Mouse (Mus musculus): ENCODE results near the gene Eipr1.
"Not testable (repeated sequence)": the region's sequence is repeated elsewhere in the genome, so short reads cannot be mapped to it uniquely, and the experiment has no call there.

Gene Eipr1

DNA sequence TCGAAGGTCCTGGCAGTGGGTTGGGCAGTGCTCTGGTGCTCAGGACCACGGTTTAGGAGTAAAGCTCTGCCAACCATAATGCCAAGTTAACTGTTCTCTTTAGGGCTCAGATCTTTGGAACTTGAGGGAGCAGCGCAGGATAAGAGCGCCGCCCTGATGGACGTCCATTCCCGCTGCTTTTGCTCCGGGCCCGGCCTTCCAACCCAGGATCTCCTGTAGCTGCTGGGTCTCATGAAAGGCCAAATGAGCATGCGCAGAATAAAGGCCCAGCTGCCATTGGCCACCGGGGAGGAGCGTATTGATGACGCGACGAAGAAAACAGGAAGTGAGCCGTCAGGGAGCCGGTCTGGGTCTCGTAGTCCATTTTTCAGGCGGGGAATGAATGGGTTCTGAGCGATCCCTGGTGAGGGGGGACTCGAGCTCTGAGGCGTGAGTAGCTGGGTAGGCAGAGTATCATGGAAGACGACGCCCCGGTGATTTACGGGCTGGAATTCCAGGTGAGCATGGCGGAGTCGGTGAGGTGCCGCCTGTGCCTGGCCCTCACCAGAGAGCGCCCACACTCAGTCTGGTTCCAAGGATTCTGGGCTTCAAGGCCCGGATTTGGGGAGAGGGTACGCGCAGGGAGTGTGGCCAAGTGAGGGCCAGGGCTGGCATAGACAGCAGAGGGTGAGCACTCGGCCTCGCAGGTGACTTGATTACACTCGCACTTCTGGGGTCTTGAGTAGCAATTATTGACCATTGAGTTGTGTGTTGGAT, at the start of gene Eipr1:
Eipr1 (plus strand) TSS at position 296 of the 756 bp plus-strand sequence.
- peak; percentile 86 to 92 for DNase-seq

DNA sequence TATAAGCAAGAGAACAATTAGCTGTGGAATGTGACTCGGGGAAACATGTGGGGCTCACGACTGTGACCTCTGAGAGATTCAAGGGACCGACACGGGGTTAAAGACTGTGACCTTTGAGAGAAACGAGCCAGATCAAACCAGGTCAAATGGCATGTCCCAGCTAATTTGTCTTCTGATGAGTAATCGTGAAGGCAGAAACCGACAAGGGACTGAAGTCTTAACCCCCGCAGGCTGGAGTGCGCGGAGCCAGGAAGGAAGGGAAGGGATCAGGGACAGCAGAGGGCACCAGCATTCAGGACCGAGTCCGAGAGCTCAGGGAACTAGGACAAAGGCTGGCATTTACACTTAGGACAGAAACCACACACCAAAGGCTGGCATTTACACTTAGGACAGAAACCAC, 47.2 kb upstream of the Eipr1 start:
- DNase-seq, result no peak

DNA sequence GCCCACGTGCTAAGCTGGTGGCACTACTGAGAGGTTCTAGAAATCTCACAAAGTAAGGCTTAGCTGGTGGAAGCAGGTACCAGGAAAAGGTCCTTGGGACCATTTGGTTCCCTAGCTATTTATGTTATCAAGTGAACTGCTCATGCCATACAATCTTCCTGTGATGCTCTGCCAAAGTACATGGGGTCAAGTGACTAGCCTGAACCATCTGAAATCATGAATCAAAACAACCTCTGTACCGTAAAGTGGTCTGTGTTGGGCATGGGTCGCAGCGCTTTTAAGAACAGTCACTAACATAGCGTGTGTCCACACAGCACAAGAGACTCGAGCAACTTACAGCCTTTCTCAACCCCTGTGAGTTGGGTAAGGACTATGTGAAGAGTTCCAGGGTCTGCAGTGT, 46.4 kb upstream of the Eipr1 start:
- no peak for DNase-seq

DNA sequence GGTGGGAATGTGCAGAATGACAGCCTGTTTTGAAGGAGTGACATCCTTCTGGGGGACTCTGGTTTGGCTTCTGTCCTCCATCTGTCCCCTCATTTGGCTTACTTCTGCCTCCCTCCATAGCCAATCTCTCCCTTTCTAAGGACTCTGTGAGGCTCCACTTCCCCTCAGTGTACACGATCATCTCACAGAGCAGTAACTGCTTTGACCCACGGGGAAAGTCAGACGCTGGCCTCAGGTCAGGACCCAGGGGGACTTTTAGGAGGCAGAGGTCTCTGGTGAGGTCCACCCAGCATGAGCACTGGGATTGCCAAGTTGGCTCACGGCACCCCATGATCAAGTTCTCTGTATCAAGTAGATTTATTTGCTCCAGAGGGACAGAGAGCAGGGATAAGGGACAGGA, 43.4 kb upstream of the Eipr1 start:
- DNase-seq, result no peak

DNA sequence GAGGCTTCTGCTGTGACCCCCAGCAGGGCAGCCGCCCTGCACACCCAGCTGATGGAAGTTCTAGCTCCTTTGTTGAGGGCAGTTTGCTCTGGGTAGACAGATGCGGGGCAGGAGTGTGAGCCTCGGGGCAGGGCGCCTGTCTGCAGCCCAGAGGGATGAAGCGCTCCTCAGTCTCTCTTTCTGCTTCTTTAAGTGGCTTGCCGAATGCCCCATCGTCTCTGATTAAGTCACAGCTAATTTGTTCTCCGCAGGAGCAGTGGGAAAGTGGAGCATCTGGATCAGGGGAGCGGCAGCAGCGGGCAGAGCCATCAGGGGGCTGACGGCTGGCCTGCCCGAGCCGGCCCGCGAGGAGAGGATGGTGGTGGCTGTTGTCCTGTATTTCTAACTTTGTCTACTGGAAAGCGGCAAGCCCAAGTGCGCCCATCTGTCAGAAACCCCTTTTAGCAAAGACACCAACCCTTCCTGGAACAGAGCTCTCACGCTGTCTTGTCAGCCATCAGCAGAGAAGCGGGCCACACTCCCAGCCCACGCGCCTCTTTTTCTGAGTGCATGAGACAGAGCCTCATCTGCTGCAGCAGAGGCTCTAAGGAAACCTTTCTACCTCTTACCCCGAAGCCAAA, 40.9 kb upstream of the Eipr1 start:
- no peak for DNase-seq

DNA sequence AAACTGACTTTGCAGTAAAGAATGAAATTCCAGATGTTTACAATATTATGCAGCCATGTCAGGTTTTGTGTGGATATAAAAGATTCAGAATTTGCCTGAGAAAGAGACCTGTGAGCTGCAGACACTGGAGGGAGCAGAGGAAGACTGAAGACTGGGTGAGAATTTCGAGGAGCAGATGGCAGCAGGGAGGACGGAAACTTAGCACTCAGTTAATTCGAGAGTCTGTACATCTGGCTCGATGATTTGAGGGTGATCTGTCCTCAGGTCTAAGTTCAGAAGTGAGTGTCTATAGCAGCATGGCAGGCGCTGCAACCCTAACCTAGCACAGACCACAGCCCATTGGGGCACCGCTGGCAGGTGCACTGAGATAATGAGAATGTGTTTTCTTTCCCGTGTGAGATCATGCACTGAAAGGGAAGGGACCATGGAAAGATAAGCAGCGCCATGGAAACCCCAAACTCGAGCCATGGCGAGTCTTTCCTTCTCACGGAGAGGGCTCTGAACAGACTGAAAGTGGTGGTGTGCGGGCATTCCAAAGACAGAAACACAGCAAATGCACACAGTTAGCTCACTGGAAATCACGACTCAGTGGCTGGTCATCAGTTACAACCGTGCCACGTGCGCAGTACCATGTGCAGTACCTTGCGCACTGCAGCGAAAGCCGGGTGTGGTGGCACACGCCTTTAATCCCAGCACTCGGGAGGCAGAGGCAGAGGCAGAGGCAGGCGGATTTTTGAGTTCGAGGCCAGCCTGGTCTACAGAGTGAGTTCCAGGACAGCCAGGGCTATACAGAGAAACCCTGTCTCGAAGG, 36.6 kb upstream of the Eipr1 start:
- no peak for DNase-seq

DNA sequence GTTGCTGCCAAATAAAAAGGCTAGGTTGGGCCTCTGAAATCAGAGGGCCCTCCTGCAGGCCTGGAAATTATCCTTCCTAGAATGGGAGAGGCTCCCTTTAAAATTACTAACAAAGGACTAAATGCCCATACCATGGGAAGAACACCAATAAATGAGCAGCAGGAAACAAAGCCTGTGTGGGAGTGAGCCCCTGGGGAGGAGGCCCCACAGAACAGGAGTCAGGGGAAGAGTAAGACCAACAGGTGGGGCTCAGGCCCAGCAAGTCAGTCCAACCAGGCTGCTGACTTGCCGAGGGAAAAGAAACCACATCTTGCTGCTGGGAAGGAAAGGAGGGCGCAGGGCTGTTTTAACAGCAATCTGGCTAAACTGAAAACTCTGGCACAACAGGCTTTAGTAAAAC, 34.5 kb upstream of the Eipr1 start:
- no peak for DNase-seq

DNA sequence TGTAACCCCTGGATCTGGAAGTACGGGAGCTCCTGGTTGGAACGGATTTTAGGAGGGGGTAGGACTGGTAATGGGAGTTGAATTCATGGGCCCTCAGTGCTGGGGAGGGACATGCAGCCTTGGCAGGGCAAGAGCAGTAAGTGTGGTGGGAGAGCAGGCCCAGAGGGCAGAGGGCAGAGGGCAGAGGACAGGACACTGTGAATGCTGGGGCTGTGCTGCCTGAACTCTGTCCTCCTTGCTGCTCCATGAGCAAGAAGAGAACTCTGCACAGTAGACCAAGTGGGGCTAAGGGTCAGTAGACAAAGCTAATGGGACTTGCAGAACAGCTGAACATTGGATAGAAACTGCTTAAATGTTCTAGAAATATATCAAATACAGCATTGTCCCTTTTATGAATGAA, 33.5 kb upstream of the Eipr1 start:
- no peak for DNase-seq

DNA sequence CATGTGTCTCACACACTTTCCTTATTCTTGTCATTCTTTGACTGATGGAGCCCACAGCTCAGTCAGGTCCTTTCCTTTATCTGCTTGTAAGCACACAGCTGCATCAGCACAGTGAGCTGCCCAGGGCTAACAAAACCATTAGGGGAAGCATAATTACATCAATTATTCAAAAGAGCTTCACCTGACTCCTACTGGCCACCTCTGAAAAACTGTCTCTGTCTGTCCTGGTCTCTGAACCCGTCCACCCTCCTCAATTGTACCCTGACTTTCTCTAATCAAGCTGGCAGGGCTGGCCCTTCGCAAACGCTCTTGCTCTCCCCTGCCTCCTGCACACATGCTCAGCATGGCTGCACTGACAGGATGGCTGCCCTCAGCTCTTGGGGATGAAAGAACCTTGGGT, 27.2 kb upstream of the Eipr1 start:
- DNase-seq, result no peak

DNA sequence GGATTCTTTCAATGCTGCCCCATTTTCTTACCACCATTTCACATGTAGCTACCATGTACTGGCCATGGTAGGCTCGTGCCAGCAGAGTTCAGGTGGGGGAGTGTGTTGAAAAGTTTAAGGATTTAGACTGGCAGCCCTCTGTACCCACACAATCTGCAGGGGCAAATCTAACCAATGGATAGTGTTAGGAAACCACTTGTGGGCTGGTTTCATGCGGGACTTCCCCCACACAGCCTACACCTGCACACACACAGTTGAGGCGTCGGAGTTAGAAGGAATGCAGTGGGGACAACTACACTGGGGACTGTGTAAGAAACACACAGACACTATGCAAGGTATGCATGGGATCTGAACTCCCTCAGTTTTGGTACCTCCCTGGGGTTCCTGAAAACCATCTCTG, 25.4 kb upstream of the Eipr1 start:
- no peak for DNase-seq

DNA sequence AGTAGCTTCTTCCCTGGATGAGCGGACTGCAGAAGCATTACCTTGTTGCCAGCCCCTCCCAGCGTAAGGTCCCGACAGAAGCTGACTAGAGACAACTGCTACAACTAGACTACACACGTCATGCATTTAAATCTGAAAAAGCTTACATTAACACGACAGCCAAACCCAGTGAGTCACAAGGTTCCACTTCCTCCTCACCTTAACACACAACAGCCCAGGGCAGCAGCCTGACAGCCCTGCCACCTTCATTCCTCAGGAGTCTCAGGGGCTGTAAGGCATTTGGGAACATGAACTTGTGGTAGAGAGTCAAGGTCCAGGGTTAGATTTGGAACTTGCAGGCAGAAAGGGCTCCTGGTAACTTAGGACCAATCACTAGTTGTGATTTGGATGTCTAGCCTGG, 24.5 kb upstream of the Eipr1 start:
- no peak for DNase-seq

DNA sequence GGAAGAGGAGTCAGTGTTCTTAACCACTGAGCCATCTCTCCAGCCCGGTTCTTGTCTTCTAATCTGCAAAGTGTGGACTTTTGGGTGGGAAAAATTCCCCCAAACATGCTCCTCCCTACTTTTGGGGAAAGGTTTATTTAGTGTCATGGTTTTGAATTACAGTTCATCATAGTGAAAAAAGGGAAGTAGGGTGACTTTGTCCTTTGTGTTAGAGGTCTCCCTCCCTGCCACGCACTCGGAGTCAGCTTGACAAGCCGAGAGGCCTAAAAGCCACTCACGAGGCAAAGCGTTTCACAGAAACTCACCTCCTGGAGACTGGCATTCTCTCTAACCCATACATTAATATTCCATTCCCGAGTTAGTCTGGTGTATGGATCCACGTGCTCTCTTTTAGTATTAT, 19.0 kb upstream of the Eipr1 start:
- no peak for DNase-seq

DNA sequence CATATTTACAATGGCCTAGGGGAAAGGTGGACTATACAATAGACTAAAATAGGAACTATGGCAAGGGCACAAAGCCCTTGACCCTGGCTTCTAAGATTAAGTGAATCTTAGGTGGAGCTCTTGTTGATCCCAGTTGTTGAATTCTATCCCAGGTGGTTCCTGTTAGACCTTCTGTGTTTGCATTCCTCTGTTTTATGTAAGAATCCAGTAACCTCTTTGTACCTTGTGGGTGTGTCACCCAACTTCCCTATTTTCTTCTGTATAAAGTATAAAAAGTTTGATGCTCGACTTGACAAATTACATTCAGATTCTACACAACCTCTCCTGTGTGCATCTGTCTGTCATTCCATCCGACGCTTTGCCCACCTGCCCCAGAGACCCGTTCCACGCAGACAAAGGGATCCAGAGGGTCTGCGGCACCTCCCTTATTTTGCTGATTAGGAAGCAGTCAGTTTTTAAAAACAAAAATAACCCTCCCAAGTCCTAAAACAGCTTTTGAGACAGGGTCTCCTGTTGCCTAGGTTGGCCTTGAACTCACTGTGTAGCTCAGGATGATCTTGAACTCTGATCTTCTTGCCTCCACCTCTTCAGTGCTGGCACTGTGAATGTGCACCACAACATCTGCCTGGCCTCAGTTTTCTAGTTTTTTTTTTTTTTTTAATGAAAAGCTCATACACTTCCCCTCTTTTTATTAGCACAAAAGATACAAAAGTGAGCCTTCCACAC, 17.9 kb upstream of the Eipr1 start:
- not testable (repeated sequence) for DNase-seq

DNA sequence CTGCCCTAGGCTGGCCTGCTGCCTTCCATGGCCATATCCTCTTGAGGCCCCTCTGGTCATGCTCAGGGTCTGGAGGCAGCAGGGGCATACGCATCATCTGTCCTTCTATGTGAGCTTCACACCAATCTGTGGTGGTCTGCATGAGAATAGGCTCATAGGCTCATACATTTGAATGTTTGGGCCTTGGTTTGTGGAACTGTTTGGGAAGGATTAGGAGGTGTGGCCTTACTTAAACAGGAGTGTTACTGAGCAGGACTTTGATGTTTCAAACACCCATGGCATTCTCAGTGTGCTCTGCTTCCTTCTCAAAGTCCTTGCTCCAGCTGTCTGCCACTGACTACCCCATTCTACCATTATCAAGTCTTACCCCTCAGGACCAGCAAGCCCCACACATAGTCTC, 17.3 kb upstream of the Eipr1 start:
- DNase-seq, result no peak

DNA sequence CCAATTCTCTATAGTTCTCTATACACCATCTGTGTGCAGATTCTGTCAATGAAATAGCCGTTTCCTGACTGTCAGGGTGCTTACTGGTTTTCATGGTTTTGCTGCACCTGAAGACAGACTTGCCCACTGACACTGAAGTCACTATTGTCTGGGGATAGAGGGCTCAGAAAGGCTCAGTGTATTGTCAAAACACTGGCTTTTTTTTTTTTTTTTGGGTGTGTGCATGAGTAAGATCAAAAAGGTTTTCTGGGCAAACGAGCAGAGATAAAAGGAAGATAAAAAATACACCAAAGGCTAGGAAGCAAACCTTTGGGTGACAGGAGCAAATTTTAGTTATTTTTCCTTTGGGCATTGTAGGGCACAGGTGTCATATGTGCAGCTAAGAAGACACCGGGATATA, 16.3 kb upstream of the Eipr1 start:
- no peak for DNase-seq

DNA sequence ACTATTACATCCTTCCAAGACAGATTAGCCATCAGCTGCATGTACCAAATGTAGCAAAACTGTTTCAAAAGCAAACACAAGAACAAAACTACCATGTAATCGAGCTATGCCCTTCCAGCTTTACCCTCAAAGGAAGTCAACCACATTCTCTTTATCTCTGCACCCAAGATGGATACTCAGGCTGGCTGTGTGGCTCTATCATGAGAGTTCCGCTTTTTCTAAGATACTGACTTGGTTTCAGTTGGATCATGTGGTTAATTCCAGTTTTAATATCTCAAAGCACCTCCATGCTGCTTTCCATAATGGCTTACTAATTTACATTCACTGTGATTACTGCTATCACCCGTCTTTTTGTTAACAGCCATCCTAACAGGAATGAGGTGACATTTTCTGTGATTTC, 8.3 kb upstream of the Eipr1 start:
- no peak for DNase-seq

DNA sequence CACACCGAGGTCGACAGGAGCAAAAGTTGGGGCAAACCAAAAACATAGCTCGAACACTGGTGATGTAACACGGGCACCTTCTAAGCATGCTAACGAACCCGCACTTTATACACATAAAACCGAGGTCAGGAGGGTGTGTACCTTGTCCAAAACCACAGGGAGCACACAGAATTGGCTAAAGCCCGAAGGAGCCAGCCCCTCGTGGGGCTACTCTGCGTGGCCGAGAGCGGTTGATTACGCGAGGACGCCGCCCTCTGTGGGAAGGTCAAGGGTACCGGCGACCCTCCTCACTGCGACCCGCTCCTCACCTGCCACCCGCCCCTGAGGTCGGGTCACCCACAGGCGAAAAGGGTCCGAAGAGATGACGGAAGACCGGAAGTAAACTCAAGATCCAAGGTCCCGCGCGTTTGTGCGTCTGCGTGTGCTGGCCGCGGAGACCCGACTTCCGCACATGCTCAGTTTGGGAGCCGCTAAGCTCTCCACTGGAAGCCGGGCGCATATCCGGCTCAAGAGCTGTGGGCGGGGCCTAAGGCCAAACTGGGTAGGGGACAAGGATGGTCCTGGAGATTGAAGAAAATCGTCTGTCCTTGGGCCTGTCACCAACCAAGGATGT, 1.5 kb upstream of the Eipr1 start, which contains the start of gene Trappc12:
Trappc12 (minus strand) TSS at position 452 of the 613 bp plus-strand sequence.
- peak; percentile 87 to 89 for DNase-seq

DNA sequence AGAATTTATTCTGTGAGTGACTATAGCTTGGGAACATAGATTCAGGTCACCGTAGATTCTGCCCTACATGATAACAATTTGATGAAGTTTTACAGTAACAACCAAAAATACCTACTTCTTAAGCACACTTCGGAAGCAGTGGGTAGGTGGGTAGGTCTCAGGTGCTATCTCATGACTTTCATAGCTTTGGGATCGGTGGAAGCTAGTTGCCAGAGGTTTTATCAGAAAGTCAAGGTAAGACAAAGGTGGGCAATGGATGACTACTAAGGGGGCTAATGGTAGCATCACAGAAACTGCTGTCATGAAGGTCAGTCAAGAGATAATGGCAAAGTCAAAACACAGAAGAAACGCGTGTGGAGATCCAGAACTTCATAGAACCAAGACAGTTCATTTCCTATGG, 727 bp upstream of the Eipr1 start:
- DNase-seq, result peak in 1 of 2 experiments; percentile 17

DNA sequence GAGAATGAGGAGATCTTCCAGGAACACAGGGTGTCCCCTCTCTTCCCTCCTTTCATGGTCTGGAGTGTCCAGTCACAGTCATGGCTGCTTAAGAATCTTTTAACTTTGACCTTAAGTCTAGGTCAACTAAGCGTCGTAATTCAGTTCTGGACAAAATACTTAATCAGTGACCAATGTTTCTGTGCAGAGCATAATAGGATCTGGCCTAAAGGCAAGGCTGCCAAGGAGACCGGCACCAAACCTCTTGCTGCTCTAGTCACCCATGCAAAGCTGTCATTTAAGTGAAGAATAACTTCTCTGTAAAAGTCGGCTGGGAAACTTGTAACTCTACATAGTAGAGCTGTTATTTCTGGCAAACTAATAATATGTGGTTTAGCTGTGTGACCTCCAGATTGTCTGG, 4.4 kb downstream of the Eipr1 start:
- DNase-seq, result no peak

DNA sequence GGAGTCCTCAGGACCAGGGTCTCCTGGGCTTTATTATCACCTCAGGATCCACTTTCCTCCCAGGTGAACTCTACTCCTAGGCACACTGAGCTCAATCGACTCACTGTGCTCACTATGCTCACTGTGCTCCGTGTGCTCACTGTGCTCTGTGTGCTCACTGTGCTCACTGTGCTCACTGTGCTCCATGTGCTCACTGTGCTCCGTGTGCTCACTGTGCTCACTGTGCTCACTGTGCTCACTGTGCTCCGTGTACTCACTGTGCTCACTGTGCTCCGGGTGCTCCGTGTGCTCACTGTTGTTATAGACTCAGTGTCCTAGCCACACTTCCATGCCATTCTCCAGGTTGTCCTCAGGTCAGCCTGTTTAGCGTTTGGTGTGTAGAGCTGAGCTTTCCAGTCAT, 18.4 kb downstream of the Eipr1 start:
- DNase-seq, result no peak

DNA sequence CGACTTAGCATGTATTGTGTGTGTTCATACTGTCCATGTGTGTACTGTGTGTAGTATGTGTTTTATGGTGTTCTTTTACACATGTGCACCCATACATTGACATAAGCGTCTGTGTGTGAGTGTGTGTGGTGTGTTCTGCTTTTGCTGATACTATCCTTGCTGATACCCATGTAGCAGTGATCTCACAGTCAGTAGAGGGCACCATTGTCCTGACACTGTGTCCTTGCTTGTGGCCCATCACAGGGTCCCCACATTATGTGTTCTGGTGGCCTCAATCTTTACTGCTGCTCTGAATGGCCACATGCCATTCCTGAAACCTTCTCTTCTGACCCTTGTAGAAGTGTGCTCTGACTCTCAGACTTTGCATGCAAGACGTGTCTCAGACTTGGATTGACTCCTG, 22.2 kb downstream of the Eipr1 start:
- no peak for DNase-seq

DNA sequence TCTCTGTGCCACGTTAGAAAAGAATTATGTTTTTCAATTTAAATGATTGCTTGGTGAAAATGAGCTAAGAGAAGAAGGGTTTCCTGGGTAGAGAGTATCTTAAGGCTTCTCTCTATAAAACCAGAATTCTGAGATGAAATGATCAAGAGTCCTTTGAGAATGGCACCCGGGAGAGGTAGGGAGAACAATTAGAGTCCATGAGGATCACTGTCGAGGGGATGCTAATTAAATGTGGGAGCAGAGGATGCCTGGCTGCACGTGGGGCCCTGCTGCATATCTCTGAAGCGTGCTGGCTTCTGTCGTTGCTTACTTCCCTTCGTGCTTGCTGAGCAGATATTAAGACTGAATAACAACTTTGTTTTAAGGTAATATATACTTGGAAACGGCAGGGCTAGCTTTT, 23.5 kb downstream of the Eipr1 start:
- no peak for DNase-seq

DNA sequence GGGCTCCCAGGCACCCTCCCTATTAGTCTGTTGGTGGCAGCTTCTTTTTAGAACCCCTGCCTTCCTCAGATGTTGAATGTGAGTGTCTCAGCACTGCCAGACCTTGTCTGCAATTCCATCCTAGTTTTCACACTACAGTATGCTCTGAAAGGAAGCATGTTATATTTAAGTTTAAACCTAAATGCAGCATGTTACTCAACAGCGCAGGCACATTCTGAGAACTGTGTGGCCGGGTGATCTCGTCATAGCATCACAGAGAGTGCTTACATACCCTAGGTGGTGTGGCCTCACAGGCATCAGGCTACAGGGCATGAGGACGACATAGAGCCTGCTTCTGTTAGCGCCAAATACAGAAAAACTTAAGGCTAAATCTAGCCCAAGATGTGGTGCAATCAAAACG, 24.0 kb downstream of the Eipr1 start:
- no peak for DNase-seq
